Mouse (Mus musculus) midbrain, postnatal 0 days (tissue): ENCODE measurements around the gene Arxes2. TPM values are rescaled to one million over a fixed set of nuclear protein-coding genes. Genes with fewer than 3 reads are reported as not detected.
A peak's percentile ranks its signal among the peaks of the same experiment; 100 is the strongest.

Experiments used
- ATAC-seq: fragments of 200-750 bp; cut with Nextera tagmentation; 2 replicates; pipeline ENCODE4 v1.8.0; 2017; ENCODE audit warnings: moderate number of reproducible peaks, mild to moderate bottlenecking, moderate TSS enrichment, moderate library complexity; ENCODE audit not compliant: low FRiP score
- DNase-seq: peaks from one replicate; pipeline ENCODE4 v3.0.0-alpha.2; 2015; ENCODE audit warnings: low spot score
- H3K27ac ChIP-seq: fragments of 300-500 bp; sonication (generic); 2 replicates; pipeline ENCODE4 v1.5.1; 2014; ENCODE audit warnings: low read depth, mild to moderate bottlenecking, low read length, mixed read lengths
- H3K27me3 ChIP-seq: fragments of 300-500 bp; sonication (generic); 2 replicates; pipeline ENCODE4 v1.6.1; 2014; ENCODE audit warnings: low read length, control low read depth, mixed read lengths; ENCODE audit not compliant: insufficient read depth
- H3K36me3 ChIP-seq: fragments of 300-500 bp; sonication (generic); 2 replicates; pipeline ENCODE4 v1.6.1; 2014; ENCODE audit warnings: low read length, control low read depth, mixed read lengths; ENCODE audit not compliant: insufficient read depth
- H3K4me1 ChIP-seq: fragments of 300-500 bp; sonication (generic); 2 replicates; pipeline ENCODE4 v1.6.1; 2014; ENCODE audit warnings: mild to moderate bottlenecking, control low read depth, antibody characterized with exemption, low read length, mixed read lengths; ENCODE audit not compliant: insufficient read depth
- H3K4me2 ChIP-seq: fragments of 300-500 bp; sonication (generic); 2 replicates; pipeline ENCODE4 v1.6.1; 2014; ENCODE audit warnings: low read depth, mild to moderate bottlenecking, low read length, mixed read lengths; ENCODE audit not compliant: poor library complexity, severe bottlenecking
- H3K4me3 ChIP-seq: fragments of 300-500 bp; sonication (generic); 2 replicates; pipeline ENCODE4 v1.5.1; 2014; ENCODE audit warnings: low read depth, mild to moderate bottlenecking, low read length, moderate library complexity
- H3K9ac ChIP-seq: fragments of 300-500 bp; sonication (generic); replicated peaks from 2 replicates; pipeline ENCODE4 v1.6.1; 2014; ENCODE audit warnings: mild to moderate bottlenecking, low read length, moderate library complexity, mixed read lengths; ENCODE audit not compliant: poor library complexity, severe bottlenecking
- H3K9me3 ChIP-seq: fragments of 300-500 bp; sonication (generic); 2 replicates; pipeline ENCODE4 v1.6.1; 2016; ENCODE audit warnings: low read length, control low read depth
- CTCF ChIP-seq: IDR thresholded peaks from 2 replicates; pipeline ENCODE4 v1.5.1; 2016; ENCODE audit warnings: antibody characterized with exemption, mild to moderate bottlenecking
- WGBS: fragments of 180-500 bp; shearing (Covaris S2); extraction: QIAGEN DNeasy Blood & Tissue Kit; methylation state at CpG from one replicate; pipeline ENCODE4 v1.1.7; 2014; 5-methylcytosine and 5-hydroxymethylcytosine counted together
- polyA plus RNA-seq: library from polyadenylated mRNA; unstranded; fragments of >200 nt; fragmentation: Nextera tagmentation; extraction: Ambion mirVana; gene quantifications from 2 replicates; pipeline ENCODE4 v1.2.1, GENCODE M21; 2015
- total RNA-seq: library from RNA; depleted of rRNA; stranded (reverse); fragments of >200 nt; gene quantifications from 2 replicates; pipeline ENCODE4 v1.2.3, GENCODE M21; 2014

Arxes2 gene
- total and polyA plus RNA-seq, 2 experiments from 2014 or later: 238 to 387 TPM

GRCm38 (mm10) chrX:135959536-135959935 lies 34.1 kb upstream of the Arxes2 start:
- Histone ChIP-seq H3K27me3 (no peaks in the 10 kb centered on the region), H3K4me3 (no peak overlapping the region), H3K27ac (no peak overlapping the region), H3K4me2 (no peak overlapping the region), H3K9me3 (no peaks in the 10 kb centered on the region), H3K36me3 (no peaks in the 10 kb centered on the region), H3K9ac (no peak overlapping the region), H3K4me1 (no peaks in the 10 kb centered on the region)
- DNase-seq (no peak), ATAC-seq (no peak)
- TF ChIP-seq CTCF: no peak
- 83% methylated on average over 4 of the region's 4 CpGs for WGBS

- Histone ChIP-seq H3K27me3 (no peaks in the 10 kb centered on the region), H3K4me1 (no peaks in the 10 kb centered on the region), H3K4me3 (no peak overlapping the region), H3K9me3 (no peaks in the 10 kb centered on the region), H3K36me3 (no peaks in the 10 kb centered on the region), H3K27ac (peak overlapping the region; percentile 65; the same call in 1 of the 2 replicates), H3K4me2 (no peak overlapping the region), H3K9ac (no peak overlapping the region)
- DNase-seq: peak; percentile 46
- 36% methylated on average over 2 of the region's 2 CpGs for WGBS
- TF ChIP-seq CTCF: no peak
- ATAC-seq: no peak
Measured at GRCm38 (mm10) chrX:135962342-135962741, 31.3 kb upstream of the Arxes2 start.

- no peaks in the 10 kb centered on the region for H3K27me3 ChIP-seq
- no peak overlapping the region for H3K9ac ChIP-seq
- no peak for ATAC-seq
- no peak overlapping the region for H3K4me2 ChIP-seq
- H3K4me3 ChIP-seq: no peak overlapping the region
- WGBS: 28% methylated on average over 6 of the region's 6 CpGs
- no peaks in the 10 kb centered on the region for H3K9me3 ChIP-seq
- H3K4me1 ChIP-seq: no peaks in the 10 kb centered on the region
- H3K36me3 ChIP-seq: no peaks in the 10 kb centered on the region
- H3K27ac ChIP-seq: peak overlapping the region; percentile 65
- DNase-seq: peak; percentile 21
- TF ChIP-seq CTCF: no peak
Measured at GRCm38 (mm10) chrX:135963130-135963529, 30.5 kb upstream of the Arxes2 start.

GRCm38 (mm10) chrX:135963629-135964028 lies 30.0 kb upstream of the Arxes2 start:
- WGBS: 17% methylated on average over 3 of the region's 3 CpGs
- H3K9ac ChIP-seq: no peak overlapping the region
- ATAC-seq (peak; percentile 66; the same call in 1 of the 2 replicates), DNase-seq (peak; percentile 78)
- H3K27ac ChIP-seq: peak overlapping the region; percentile 65
- no peaks in the 10 kb centered on the region for H3K27me3 ChIP-seq
- H3K36me3 ChIP-seq: no peaks in the 10 kb centered on the region
- H3K9me3 ChIP-seq: no peaks in the 10 kb centered on the region
- H3K4me2 ChIP-seq: no peak overlapping the region
- no peak overlapping the region for H3K4me3 ChIP-seq
- TF ChIP-seq CTCF: peak; percentile 78
- no peaks in the 10 kb centered on the region for H3K4me1 ChIP-seq

- H3K4me1 ChIP-seq: no peaks in the 10 kb centered on the region
- H3K4me2 ChIP-seq: no peak overlapping the region
- no peaks in the 10 kb centered on the region for H3K27me3 ChIP-seq
- no peak overlapping the region for H3K4me3 ChIP-seq
- no peak overlapping the region for H3K27ac ChIP-seq
- ATAC-seq (no peak), DNase-seq (no peak)
- WGBS: 61% methylated on average over 10 of the region's 10 CpGs
- no peak for TF ChIP-seq CTCF
- H3K9ac ChIP-seq: no peak overlapping the region
- no peaks in the 10 kb centered on the region for H3K9me3 ChIP-seq
- no peaks in the 10 kb centered on the region for H3K36me3 ChIP-seq
Measured at GRCm38 (mm10) chrX:135973597-135974423, 19.8 kb upstream of the Arxes2 start.
